Mouse (Mus musculus) kidney, embryonic 14.5 days (tissue): ENCODE measurements at regions not wholly inside any gene's neighbourhood (a gene's known extent, or its start where the extent isn't known, plus 50 kb on each side); places are given as distances from the start of the nearest gene placed in this dataset.

Experiments used
- ATAC-seq: fragments of 200-750 bp; cut with Nextera tagmentation; 2 replicates; pipeline ENCODE4 v1.8.0; 2017; ENCODE audit warnings: moderate number of reproducible peaks, mild to moderate bottlenecking, moderate TSS enrichment, moderate library complexity; ENCODE audit not compliant: low FRiP score, low TSS enrichment
- H3K27ac ChIP-seq: fragments of 300-500 bp; sonication (generic); 2 replicates; pipeline ENCODE4 v1.5.1; 2014; ENCODE audit warnings: low read depth, mild to moderate bottlenecking, low read length, moderate library complexity, mixed read lengths
- H3K27me3 ChIP-seq: fragments of 300-500 bp; sonication (generic); 2 replicates; pipeline ENCODE4 v1.6.1; 2014; ENCODE audit warnings: mild to moderate bottlenecking, low read length; ENCODE audit not compliant: control insufficient read depth, insufficient read depth
- H3K36me3 ChIP-seq: fragments of 300-500 bp; sonication (generic); 2 replicates; pipeline ENCODE4 v1.6.1; 2014; ENCODE audit warnings: low read length, mixed read lengths; ENCODE audit not compliant: control insufficient read depth, insufficient read depth
- H3K4me1 ChIP-seq: fragments of 300-500 bp; sonication (generic); 2 replicates; pipeline ENCODE4 v1.6.1; 2014; ENCODE audit warnings: low read length, mixed read lengths; ENCODE audit not compliant: control insufficient read depth, insufficient read depth
- H3K4me2 ChIP-seq: fragments of 300-500 bp; sonication (generic); replicated peaks from 2 replicates; pipeline ENCODE4 v1.6.1; 2014; ENCODE audit warnings: low read depth, mild to moderate bottlenecking, low read length
- H3K4me3 ChIP-seq: fragments of 300-500 bp; sonication (generic); 2 replicates; pipeline ENCODE4 v1.5.1; 2014; ENCODE audit warnings: mild to moderate bottlenecking, low read length
- H3K9ac ChIP-seq: fragments of 300-500 bp; sonication (generic); 2 replicates; pipeline ENCODE4 v1.6.1; 2014; ENCODE audit warnings: low read depth, mild to moderate bottlenecking, low read length, moderate library complexity
- H3K9me3 ChIP-seq: fragments of 300-500 bp; sonication (generic); 2 replicates; pipeline ENCODE4 v1.6.1; 2016; ENCODE audit warnings: low read length; ENCODE audit not compliant: control insufficient read depth
- WGBS: fragments of 180-500 bp; shearing (Covaris S2); extraction: QIAGEN DNeasy Blood & Tissue Kit; methylation state at CpG from one replicate; pipeline ENCODE4 v1.1.7; 2014; 5-methylcytosine and 5-hydroxymethylcytosine counted together

- Histone ChIP-seq H3K9ac (no peak overlapping the region), H3K27ac (no peak overlapping the region), H3K4me1 (no peaks in the 10 kb centered on the region), H3K36me3 (no peaks in the 10 kb centered on the region), H3K9me3 (peaks cover 5% of the 10 kb centered on the region; the same call in 1 of the 2 replicates), H3K4me2 (no peak overlapping the region), H3K4me3 (no peak overlapping the region), H3K27me3 (no peaks in the 10 kb centered on the region)
- ATAC-seq: no peak
- WGBS: 80% methylated on average over 5 of the region's 5 CpGs
Observed at GRCm38 (mm10) chr1:166818682-166819081, 137.0 kb upstream of the Fmo9 start.

- WGBS: 70% methylated on average over 7 of the region's 7 CpGs
- Histone ChIP-seq H3K4me2 (no peak overlapping the region), H3K4me3 (no peak overlapping the region), H3K27ac (no peak overlapping the region), H3K9ac (no peak overlapping the region), H3K36me3 (no peaks in the 10 kb centered on the region), H3K27me3 (no peaks in the 10 kb centered on the region), H3K9me3 (peaks cover 5% of the 10 kb centered on the region; the same call in 1 of the 2 replicates), H3K4me1 (no peaks in the 10 kb centered on the region)
- no peak for ATAC-seq
Observed at GRCm38 (mm10) chr1:166819420-166819819, 137.8 kb upstream of the Fmo9 start.

- Histone ChIP-seq H3K27ac (no peak overlapping the region), H3K4me1 (no peaks in the 10 kb centered on the region)
- WGBS: 88% methylated on average over 5 of the region's 5 CpGs
Observed at GRCm38 (mm10) chr1:166820050-166820449, 138.4 kb upstream of the Fmo9 start.

GRCm38 (mm10) chr1:166821146-166821545, 139.5 kb upstream of the Fmo9 start:
- Histone ChIP-seq H3K9ac (no peak overlapping the region), H3K4me3 (no peak overlapping the region), H3K36me3 (no peaks in the 10 kb centered on the region), H3K9me3 (peaks cover 5% of the 10 kb centered on the region; the same call in 1 of the 2 replicates), H3K4me2 (no peak overlapping the region), H3K4me1 (no peaks in the 10 kb centered on the region), H3K27me3 (no peaks in the 10 kb centered on the region), H3K27ac (no peak overlapping the region)
- WGBS: 43% methylated on average over 3 of the region's 3 CpGs
- no peak for ATAC-seq

More at GRCm38 (mm10) chr1:166820050-166820449, 138.4 kb upstream of the Fmo9 start:
- H3K9me3 ChIP-seq: peaks cover 5% of the 10 kb centered on the region; the same call in 1 of the 2 replicates
- no peak overlapping the region for H3K9ac ChIP-seq
- H3K4me2 ChIP-seq: no peak overlapping the region
- no peak for ATAC-seq
- no peaks in the 10 kb centered on the region for H3K36me3 ChIP-seq
- H3K27me3 ChIP-seq: no peaks in the 10 kb centered on the region
- H3K4me3 ChIP-seq: no peak overlapping the region

GRCm38 (mm10) chr1:166837299-166837698, 155.7 kb upstream of the Fmo9 start:
- WGBS: 80% methylated on average over 1 of the region's 1 CpGs
- no peak overlapping the region for H3K4me3 ChIP-seq
- H3K9ac ChIP-seq: no peak overlapping the region
- no peak for ATAC-seq
- H3K27me3 ChIP-seq: no peaks in the 10 kb centered on the region
- no peaks in the 10 kb centered on the region for H3K9me3 ChIP-seq
- no peaks in the 10 kb centered on the region for H3K36me3 ChIP-seq
- no peaks in the 10 kb centered on the region for H3K4me1 ChIP-seq
- no peak overlapping the region for H3K4me2 ChIP-seq
- no peak overlapping the region for H3K27ac ChIP-seq

- Histone ChIP-seq H3K4me2 (no peak overlapping the region), H3K9me3 (no peaks in the 10 kb centered on the region), H3K4me1 (0 out of 2 replicates have a peak, but pooled peaks cover 4% of the 10 kb centered on the region), H3K4me3 (no peak overlapping the region), H3K27me3 (no peaks in the 10 kb centered on the region), H3K27ac (no peak overlapping the region), H3K36me3 (no peaks in the 10 kb centered on the region), H3K9ac (no peak overlapping the region)
- WGBS: 50% methylated on average over 7 of the region's 7 CpGs
- ATAC-seq: no peak
Observed at GRCm38 (mm10) chr1:166839833-166840232, 158.2 kb upstream of the Fmo9 start.

GRCm38 (mm10) chr1:166843397-166843877, 157.8 kb upstream of the Fam78b start:
- H3K4me3 ChIP-seq: peak overlapping the region; percentile 7; the same call in 1 of the 2 replicates
- WGBS: under 1% methylated on average over 11 of the region's 11 CpGs
- H3K9ac ChIP-seq: no peak overlapping the region
- H3K9me3 ChIP-seq: no peaks in the 10 kb centered on the region
- ATAC-seq: 0 out of 2 replicates have a peak, but pooled peaks have one; percentile 24
- 0 out of 2 replicates have a peak, but pooled peaks cover 4% of the 10 kb centered on the region for H3K4me1 ChIP-seq
- H3K27me3 ChIP-seq: no peaks in the 10 kb centered on the region
- no peak overlapping the region for H3K27ac ChIP-seq
- no peaks in the 10 kb centered on the region for H3K36me3 ChIP-seq
- peak overlapping the region; percentile 30 for H3K4me2 ChIP-seq

GRCm38 (mm10) chr1:166846566-166846965, 154.7 kb upstream of the Fam78b start:
- H3K4me1 ChIP-seq: 0 out of 2 replicates have a peak, but pooled peaks cover 4% of the 10 kb centered on the region
- WGBS: 89% methylated on average over 5 of the region's 5 CpGs
- no peaks in the 10 kb centered on the region for H3K36me3 ChIP-seq
- no peak overlapping the region for H3K9ac ChIP-seq
- ATAC-seq: no peak
- no peak overlapping the region for H3K4me3 ChIP-seq
- no peaks in the 10 kb centered on the region for H3K27me3 ChIP-seq
- no peaks in the 10 kb centered on the region for H3K9me3 ChIP-seq
- H3K4me2 ChIP-seq: no peak overlapping the region
- H3K27ac ChIP-seq: no peak overlapping the region

- H3K27ac ChIP-seq: no peak overlapping the region
- H3K27me3 ChIP-seq: no peaks in the 10 kb centered on the region
- 0 out of 2 replicates have a peak, but pooled peaks cover 4% of the 10 kb centered on the region for H3K4me1 ChIP-seq
- 91% methylated on average over 6 of the region's 6 CpGs for WGBS
- no peaks in the 10 kb centered on the region for H3K36me3 ChIP-seq
- H3K9me3 ChIP-seq: no peaks in the 10 kb centered on the region
- H3K9ac ChIP-seq: no peak overlapping the region
- no peak for ATAC-seq
- H3K4me3 ChIP-seq: no peak overlapping the region
- no peak overlapping the region for H3K4me2 ChIP-seq
Observed at GRCm38 (mm10) chr1:166847233-166847632, 154.0 kb upstream of the Fam78b start.
